Mouse (Mus musculus) liver, adult 2 months (tissue): ENCODE results near the gene Bcar3.

Source experiments
- CTCF ChIP-seq: fragments of 200-500 bp; IDR thresholded peaks from 2 replicates; pipeline ENCODE4 v1.5.1; 2011; ENCODE audit warnings: low read depth, low read length, control low read depth
- POLR2A ChIP-seq: fragments of 200-500 bp; IDR thresholded peaks from 2 replicates; pipeline ENCODE4 v1.6.1; 2011; ENCODE audit warnings: low read length, control low read depth; ENCODE audit not compliant: insufficient read depth; ENCODE audit errors: extremely low read depth

- TF ChIP-seq POLR2A = no peak
- no peak for TF ChIP-seq CTCF
Observed at GRCm38 (mm10) chr3:122364565-122364964, 70.6 kb downstream of the Bcar3 start.
